Mouse (Mus musculus): ENCODE data around the gene Nek10.
"Not testable (repeated sequence)": the region's sequence is repeated elsewhere in the genome, so short reads cannot be mapped to it uniquely, and the experiment has no call there.

Nek10 gene

DNA sequence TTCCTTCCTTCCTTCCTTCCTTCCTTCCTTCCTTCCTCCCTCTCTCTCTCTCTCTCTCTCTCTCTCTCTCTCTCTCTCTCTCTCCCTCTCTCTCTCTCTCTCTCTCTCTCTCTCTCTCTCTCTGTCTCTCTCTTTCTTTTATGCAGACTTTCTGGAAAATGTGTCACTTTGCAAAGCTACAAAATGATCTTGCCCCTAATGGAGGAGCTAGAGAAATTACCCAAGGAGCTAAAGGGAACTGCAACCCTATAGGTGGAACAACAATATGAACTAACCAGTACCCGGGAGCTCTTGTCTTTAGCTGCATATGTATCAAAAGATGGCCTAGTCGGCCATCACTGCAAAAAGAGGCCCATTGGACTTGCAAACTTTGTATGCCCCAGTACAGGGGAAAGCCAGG, at the start of gene Nek10:
TSS of gene Nek10 (plus strand) at position 301 of the 400 bp plus-strand sequence.
- DNase-seq (ENCODE audit: low spot score) = not testable (repeated sequence)

DNA sequence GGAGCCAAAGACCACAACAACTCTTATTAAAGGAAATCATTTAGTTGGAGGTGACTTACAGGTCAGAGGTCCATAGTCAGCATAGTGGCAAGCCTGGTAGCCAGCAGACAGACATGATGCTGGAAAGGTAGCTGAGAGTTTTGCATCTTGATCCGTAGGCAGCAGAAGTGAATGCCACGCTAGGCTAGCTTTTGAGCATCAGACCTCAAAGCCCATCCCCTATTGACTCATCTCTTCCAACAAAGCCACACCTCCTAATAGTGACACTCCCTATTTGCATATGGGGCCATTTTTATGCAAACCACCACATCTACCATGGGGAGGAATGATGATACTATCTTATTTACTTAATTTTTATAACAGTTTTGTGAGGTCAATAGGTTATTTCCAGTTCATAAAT, 22.0 kb upstream of the Nek10 start:
- DNase-seq (ENCODE audit: low spot score) = no peak

DNA sequence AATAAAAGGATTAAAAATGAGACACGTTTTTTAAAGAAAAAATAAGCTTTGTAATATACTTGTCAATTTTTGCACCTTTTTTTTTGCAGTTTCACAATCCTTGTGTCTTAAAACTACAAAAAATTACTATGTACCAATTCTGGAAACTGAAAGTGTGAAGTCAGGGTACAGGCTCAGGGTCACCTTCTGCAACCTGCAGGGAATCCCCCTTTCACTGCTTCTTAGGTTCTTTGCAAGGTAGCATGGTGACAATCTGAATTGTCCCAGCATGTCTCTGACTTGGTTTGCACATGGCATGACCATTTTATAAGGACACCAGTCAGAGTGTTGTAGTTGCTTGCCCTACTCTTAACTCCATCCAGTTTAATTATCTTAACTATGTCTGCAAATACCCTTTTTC, 19.0 kb upstream of the Nek10 start:
- no peak for DNase-seq (ENCODE audit: low spot score)

DNA sequence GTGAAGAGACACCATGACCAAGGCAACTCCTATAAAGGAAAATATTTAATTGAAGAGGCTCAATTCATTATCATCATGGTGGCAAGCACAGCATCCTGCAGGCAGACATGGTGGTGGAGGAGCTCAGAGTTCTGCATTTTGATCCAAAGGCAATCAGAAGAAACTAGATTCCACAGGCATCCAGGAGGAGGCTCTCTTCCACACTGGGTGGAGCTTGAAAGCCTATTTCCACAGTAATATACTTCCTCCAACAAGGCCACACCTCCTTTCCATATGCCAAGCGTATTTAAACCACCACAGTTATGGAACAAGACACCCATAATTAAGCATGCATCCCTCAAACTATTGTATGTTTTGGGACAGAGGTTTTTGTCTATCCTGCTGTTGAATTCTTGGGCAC, 16.2 kb upstream of the Nek10 start:
- DNase-seq (ENCODE audit: low spot score) = no peak

DNA sequence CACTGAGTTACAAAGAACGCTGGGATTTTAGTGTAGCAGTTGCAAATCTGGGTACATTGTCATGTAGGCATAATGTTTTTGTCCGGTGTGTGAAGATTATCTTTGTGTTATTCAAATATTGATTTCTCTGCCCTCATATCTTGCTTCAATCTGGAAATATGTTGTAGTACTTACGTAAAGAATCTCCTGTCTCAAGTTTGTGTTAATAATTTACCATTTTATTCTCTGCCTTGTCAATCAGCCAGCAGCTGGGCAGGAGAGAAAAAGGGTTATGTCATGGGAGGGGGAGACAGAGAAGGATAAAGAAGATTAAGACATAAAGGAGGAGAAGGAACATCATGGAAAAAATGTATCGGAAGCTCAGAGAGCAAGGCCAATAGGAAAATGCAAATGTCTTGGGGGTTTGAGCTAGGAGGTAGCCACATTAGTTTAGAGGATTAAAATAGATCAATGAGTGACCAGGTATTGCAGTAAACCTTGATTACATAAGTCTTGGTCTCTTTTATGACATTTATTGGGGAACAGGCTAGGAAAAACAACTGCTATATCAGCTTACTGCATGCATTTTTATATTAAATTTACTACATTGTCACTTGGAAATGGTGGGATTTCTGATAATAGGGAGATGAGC, 13.3 kb upstream of the Nek10 start:
- DNase-seq (ENCODE audit: low spot score) = no peak

DNA sequence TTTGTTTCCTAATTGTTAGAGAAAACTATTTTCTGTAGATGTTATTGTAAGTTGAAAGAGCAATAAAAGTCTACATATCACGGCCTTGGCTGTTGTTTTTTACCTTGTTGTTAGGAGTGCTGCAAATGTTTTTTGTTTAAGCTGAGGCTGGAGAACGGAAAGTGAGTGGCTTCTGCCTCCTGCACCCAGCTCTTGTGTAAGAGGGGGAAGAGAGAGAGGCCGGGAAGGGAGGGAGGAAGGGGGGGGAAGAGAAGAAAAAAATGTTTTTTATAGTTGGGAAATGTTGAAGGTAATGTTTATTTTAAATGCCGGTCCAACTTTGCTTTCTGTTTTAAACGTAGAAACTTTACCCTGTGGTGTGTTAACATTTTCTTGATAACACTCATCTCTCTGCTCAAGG, 3.4 kb upstream of the Nek10 start:
- no peak for DNase-seq (ENCODE audit: low spot score)

DNA sequence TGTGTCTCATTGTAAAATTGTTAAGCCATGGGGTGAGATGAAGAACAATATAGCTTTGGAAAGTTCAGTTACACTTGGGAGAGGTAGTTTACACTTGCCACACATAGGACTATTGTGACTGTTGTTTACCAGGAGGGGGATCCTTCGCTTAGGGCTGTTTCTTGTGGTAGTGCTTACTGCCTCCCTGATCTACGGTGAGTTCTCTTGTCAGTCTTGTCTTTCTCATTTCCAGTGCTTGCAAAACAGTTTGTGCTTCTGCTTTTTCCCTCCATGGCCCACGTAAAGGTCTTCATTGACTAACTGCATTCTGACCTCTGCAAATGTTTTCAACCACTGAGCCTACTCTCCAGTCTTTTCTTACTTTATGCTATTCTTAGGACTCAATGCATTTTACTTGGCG, 2.9 kb upstream of the Nek10 start:
- DNase-seq (ENCODE audit: low spot score) = no peak

DNA sequence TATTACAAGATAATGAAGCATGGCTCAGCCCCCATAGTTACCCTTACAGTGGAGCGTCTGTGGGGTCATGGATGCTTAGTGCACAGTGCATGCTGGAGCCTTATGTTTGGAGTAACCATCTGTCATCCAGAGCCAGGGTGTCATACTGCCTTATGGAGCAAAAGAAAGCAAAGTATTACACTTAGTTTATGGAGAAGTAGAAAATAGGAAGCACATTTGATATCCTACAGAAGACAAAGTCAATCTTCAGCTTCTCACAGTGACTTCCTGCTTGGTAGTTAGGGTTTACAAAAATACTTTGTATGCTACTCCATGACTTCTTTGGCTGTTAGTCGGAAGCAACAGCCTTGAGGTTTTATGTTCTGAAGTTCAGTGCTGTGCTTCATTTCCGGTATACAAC, 2.4 kb upstream of the Nek10 start:
- DNase-seq (ENCODE audit: low spot score) = no peak

DNA sequence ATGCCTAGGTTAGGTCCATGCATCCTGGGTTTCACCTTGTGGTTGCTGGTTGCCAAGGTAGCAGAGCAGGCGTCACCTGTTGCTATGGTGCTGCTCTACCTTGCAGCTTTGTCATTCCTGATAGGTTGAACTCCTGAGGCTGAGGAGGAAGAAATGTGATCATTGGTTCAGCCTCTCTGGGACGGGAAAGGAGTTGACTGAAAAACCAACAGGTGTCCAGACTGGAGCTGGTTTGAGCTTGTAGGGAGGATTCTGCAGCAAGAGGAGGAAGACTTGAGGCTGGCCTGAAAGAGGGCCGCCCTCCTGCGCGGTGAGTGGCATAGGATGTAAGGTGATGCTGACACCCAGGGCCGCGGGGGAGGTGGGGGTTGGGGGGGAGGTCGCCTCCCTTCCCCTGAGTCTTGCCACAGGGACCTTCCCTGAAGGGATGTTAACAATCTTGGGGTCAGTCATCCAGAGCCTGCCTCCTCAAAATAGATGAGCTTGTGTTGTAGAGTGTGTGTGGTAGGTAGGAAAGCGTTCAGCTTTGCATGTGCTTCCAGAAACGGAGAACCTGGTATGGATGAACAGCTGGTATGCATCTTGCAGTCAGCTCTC, 804 bp downstream of the Nek10 start:
- DNase-seq (ENCODE audit: low spot score) = peak; percentile 36

DNA sequence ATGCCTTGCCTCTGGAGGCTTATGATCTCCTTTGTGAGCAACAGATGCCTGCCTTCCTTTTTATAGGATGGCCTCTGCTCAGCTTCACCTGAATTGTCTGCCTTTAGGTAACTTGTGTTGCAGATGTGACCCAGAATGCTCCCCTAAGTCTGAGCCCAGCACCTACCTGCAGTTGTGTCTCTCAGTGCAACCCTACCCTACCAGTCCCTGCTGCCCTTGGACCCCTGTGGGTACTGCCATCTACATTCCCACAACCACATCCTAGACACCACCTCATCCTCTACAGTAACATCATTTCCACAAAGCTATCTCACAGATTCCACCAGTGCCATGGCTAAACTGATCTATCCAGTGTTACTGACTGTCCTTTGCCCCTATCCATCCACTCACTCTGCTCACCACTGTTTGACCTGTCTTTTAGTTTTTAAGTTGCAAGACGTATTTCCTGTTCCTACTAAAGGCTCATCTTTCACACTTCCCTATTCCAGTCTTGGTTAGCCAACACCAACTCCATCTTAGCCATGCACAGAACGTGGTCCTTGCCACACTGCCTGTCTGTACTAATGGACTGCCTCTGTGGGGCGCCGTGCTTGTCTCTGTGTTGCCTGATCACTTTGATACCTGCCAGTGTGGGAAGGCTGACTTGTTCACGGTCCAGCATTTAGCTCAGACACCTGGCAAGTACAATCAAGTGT, 1.4 kb downstream of the Nek10 start:
- no peak for DNase-seq (ENCODE audit: low spot score)

DNA sequence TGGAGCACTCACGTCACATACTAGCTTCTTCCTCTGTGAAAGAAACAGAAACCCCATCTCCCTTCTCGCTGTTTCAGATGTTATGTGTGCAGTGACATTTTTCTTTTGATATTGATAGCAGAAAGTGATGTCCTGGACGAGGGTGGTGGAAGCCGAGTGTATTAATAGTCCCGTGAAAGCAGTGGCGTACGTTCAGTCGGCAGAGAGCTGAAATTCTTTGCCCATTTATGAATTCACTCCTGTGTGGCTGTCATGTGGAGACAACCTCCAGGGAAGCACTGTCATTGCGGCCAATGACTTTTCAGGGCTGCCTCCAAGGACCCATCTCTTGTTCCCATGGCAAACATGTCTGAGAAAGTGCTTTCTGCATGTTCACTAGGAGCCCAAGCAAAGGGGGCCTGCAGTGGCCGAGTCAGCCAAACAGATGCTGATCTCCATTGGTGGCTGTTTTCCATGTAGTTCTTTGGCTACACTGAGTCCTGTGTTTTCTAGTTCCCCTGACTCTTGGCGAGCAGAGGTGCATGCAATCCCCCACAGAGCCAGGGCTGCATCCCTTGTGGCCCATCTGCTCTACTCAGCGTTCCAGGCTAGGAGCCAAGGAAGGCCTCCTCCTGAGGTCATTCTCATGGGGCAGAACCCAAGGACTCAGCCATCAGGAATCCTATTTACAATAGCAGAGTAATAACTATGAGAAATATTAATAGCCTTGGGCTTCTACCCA, 29.5 kb downstream of the Nek10 start:
- DNase-seq (ENCODE audit: low spot score) = no peak

DNA sequence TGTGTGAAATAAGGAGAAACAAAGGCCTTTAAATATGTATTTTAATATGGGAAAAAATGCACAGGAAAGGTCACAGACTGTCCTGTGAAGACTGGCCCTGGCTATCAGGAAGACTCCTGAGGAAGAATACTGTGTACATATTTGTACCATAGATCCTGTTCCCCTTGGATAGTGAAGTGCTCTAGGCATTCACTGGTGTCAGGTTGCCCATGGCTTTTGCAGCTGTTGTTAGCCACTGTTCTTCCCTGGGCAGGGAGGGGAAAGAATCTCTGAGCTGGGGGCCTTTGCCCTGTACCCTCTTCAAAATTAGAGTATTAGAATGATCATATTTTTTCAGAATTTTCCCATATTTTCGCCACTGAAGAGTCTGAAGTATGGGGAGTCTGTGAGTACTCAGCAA, 30.3 kb downstream of the Nek10 start:
- no peak for DNase-seq (ENCODE audit: low spot score)

DNA sequence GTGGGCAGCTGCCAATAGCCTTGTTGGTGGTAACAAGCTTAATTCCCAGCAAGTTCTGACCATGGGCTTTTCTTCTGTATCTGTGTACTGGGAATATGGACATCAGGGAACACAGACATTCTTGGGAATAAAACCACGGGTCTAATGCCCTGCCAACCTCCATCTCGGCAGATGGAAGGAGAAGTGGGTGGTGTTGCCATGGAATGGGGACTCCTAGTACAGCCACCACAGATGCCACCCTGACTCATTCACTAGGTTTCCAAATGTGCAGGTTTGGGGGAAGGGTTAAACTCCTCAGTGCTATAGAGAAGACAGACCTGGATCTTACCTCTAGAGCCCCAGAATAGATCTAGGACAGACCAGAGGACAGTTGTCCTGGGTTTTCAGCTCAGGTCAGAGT, 31.1 kb downstream of the Nek10 start:
- no peak for DNase-seq (ENCODE audit: low spot score)

DNA sequence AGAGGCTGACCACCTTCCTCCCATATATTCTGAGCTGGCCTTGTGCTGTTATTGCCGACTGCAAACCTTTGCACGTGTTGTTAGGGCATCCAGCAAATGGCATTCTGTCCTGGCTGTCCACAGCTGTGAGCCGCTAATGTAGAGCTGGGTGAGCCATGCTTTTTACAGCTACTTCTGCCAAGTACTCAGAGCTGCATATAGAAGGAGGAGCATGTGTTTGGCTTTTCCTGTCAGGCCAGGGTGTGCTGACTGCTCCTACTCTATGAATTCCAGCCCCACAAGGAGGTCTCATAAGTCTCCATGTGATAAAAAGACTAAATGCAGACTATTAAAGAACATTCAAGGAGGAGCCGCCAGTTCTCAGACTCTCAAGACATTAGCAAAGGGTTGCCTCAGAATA, 34.4 kb downstream of the Nek10 start:
- no peak for DNase-seq (ENCODE audit: low spot score)

DNA sequence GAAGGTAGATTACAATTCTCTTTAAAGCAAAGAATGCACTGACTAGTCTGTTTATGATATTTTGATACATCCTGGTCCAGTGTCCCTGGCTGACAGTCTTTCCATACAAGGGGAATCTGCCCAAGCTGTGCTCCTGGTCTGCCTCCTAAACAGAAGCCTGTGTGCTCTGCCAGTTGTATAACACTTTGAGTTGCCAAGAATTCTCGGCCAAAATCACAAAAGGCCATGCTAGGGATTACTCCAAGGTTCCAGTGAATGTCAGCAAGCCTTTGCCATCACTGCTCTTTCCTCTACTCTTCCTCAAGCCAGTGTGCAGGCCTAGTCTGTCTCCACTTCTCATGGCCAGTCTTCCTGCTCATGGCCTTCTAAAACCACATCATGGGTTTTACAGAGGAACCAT, 34.9 kb downstream of the Nek10 start:
- DNase-seq (ENCODE audit: low spot score) = no peak

DNA sequence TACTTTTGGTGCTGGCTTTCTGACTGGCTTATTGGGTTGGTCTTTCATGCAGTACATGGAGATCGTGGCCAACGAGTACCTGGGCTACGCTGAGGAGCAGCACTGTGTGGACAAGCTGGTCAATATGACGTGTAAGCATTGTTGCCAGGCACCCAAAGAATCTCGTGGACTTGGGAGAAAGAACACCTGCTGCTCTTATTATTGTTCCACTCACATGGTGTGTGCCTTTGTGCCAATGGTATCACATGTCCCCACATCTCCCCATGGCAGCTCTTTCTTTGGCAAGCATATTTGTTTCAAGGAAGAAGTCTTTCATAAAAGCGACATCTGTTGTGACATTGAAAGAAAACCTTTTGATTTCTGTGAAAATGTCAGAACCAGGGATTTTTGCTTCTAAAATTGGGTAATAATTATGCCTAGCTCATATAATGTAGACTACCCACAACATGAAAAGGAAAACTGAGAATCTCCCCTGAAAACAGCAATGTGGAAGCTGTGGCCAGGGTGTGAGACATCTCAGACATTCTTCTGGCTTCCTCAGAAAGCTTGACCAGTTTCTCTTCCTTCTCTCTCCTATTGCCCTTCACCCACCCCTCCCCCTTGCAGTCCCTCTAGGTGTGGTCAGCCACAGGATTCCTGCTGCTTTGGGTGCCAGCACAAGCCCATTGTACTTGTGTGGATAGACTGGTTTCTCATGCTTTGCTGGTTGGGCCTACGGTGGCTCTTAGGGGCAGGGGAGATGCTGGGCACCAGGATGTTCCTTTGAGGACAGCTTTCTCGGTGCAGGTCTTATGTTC, 39.7 kb downstream of the Nek10 start:
- DNase-seq (ENCODE audit: low spot score) = no peak

DNA sequence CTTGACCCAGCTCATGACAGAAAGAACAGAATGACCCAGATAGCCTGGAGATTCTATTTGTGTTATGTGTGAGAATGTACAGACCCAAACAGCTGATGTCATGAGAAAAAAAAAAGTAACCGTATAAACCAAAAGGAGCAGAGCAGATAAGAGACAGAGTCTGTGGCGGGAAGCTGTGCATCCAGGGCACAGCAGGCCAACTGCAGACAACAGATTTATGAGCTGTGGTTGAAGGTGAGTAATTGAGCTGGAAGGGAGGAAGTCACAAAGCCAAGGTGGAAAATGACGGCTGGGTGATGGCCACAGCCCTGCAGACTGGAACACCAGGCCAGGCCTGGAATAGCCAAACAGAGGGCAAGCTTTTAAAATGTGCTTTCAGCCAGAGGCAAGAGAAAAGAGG, 49.6 kb downstream of the Nek10 start:
- DNase-seq (ENCODE audit: low spot score) = no peak

DNA sequence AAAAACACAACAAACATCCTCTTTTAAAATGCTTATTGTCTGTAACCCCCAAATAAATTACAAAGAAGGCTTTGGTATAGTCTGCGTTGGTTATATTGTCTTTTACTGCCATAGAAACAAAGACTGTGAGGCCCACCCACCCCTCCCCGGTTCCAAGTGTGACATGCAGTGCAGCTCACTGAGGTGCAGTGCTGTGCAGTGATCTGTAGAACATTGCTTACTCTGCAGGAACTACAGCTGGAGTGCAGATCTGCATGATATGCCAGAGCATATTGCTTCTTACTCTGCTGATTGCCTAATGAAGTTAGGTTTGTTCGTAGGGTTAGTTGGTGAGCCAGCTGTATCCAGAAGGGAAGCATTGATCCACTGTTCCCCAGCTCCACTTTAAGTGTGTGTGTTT, 57.1 kb downstream of the Nek10 start:
- DNase-seq (ENCODE audit: low spot score) = peak; percentile 23

DNA sequence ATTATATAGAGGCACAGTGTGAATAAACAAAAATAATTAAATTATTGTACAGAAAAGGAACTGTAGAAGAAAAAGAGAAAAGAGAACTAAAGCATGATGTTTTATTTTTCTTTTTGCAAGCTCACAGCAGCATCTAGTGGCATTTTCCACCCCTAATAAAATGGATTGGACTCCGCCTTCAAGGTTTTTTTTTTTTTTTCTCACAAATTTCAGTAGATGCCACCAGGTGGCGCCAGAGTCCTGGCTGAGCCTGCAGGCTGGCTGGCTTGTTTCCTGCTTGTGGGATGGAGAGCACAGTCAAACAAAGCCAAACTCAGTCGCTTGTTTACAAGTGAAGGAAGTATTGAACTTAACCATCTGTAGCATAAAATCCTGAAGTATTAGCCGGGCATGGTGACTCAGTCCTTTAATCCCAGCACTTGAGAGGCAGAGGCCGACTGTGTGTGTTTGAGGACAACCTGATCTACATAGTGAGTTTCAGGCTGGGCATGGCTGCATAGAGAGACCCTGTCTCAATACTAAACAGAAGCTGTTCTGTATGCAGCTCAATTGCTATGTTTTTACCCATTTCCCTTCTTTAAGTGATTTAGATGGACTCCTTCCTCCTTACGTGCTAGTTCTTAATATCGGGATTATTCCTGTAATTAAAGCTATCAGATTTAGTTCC, 60.6 kb downstream of the Nek10 start:
- peak; percentile 89 for DNase-seq (ENCODE audit: low spot score)

DNA sequence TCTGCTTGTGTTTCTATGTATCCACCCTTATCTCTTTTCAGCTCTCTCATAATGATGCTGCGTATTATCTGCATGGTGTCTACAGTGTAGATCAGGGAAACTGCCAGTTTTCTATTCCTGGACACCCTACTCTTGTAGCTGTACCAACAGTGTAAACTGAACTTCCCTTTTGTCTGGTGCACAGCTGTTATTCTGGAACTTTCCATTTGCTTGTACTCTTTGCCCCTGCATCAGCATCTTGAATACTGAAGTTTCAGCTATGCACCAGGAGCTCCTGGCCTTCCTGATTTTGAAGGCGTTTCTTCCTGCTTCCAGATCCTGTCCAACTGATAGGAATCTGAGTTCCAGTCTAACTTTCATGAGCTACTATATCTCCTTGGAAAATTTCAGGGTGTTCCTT, 66.0 kb downstream of the Nek10 start:
- no peak for DNase-seq (ENCODE audit: low spot score)

DNA sequence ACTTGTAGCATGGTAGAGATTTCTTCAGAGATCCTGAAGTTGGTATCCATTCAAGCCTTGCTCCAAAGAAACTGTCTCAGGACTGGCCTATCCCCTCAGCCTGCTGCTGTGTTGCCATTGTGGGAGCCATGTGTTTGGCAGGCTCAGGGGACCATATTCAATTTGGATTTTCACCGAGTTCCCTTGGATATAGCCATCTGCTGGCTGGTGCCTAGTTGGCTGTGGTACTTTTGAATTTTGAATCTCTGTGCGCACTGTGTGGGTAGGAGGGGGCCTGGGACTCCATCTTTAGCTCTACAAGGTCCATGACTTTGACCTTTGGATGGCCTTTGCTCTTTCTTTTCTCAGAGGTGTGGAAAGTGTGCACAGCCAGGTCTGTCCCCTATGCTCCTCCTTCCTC, 66.8 kb downstream of the Nek10 start:
- no peak for DNase-seq (ENCODE audit: low spot score)

DNA sequence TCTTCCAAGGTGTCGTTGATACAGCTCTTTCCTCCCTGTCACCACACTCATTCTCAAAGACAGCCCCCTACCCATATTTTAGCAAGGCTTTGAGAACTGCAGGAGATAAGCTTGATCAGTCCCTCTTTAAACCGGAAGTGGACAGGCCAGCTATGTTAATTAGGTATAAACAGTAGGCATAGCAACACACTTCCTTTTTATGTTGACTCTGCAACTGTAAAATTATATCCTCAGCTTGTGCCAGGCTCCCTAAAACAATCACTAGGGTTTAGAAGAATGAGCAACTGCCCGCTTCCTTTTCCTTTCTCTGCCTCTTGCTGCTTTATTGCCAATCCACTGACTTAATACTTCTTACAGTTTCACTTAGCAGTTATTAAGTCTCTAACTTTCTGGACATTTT, 67.2 kb downstream of the Nek10 start:
- no peak for DNase-seq (ENCODE audit: low spot score)

All from retina, embryonic 14.5 days (tissue).